Mouse (Mus musculus) naive thymus-derived CD4-positive, alpha-beta T cell, adult 2 months (primary cell): Measurements from ENCODE around the gene Gm12184.
"Not testable (repeated sequence)": the region's sequence is repeated elsewhere in the genome, so short reads cannot be mapped to it uniquely, and the experiment has no call there.

Experiments
- DNase-seq: peaks from one replicate; pipeline ENCODE4 v3.0.0-alpha.2; 2011; ENCODE audit warnings: low read depth

Gene Gm12184

DNA sequence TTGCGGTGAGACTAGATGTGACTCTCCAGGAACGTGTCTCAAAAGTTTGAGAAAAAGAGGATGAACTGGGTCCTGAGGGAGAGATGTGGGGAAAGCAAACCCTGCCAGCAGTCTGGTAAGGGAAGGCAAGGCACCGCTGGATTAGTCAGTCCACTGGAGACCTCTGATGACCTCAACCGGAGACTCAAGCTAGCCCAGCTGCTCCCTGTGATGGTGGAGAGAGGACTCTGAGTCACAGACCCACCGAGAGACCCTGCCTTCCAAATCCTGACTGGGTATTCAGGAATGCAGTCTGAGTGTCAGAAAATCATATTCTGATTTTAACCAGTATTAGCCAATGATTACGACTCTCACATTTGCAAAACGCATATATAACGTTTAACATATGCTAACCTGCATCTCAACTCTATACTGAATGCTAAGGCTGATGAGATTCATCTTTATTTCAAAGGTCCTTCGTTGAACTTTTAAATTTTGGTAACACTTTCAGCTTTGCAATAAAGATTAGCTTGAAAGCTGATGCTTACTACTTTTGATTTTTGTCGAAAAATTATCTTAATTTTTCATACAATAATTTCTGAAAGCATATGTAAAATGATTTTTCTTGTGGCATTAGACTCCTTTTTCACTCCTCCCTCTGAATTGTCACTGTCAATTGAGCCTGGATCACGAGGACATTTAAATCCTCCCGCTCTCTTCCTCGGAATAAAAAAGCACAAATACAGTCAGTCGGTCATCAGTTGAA is 3.5 kb downstream of the Gm12184 start:
- DNase-seq: no peak

GRCm38 (mm10) chr11:48821299-48821698 is 5.2 kb downstream of the Gm12184 start:
- DNase-seq: not testable (repeated sequence)

- no peak for DNase-seq
Observed at GRCm38 (mm10) chr11:48820308-48820674, 6.2 kb downstream of the Gm12184 start.

DNA sequence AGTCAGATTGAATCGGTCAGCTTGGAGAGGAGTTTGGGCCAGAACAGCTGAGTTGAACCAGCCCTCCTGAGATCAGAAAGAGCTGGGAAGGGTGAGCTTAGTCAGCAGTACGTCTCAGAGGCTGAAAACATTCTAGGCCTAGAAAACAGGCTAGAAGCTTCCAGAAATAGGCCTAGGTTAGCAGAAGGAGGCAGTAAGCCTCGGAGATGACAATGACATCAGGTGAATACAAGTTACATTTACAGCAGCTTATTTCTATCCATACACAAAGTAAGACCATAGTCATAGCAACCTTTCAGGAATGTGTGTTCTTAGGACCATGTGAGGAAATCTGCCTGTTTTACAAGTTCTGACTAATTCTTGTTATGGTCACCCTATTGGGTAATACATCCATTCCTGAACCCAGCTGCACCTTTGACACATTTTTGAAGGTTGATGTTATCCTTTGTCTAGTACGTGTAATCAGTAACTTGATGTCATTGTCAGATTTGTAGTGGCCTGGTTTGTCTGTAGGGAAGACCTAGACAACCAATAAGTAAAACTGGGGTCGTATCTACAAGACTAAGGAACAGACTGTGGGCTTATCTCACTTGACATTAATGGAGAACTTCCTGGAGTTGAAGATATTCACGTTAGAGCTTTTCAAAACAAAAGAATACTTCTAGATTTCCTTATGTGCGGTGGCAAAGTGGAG is 6.7 kb downstream of the Gm12184 start:
- no peak for DNase-seq

DNA sequence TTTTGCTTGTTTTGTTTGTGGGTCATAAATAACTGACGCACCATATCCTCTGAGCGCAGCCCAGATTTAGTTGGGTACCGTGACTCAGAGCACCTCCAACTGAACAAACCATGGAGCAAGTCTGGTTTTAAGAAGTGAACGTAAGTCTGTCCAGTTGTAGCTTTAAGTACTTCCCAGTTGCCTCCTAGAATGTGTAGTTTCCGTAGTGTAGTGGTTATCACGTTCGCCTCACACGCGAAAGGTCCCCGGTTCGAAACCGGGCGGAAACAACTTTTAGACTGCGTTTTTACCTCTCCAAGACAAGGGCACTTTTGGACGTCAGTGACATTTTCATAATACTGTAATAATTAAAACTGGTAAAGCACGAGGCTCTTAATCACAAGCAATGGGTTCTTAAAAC is 8.1 kb downstream of the Gm12184 start:
- DNase-seq: peak; percentile 99

DNA sequence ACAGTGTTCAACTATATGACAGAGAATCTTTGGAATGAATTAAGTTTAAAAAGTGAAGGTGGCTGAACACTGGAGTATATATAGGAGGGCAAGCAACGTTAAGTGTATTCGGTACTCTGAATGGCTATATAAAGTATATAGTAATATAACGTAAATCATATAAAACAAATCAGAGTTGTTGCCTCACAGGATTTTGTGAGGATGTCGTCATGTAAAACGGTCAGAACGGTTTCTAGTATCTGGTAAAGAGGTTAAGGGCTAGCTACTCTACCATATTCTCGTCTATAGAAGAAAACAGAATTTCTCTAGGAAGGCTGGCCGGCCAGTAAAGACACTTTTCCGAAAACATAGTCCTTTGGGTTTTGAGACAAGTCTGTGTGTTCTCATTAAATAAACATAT is 8.7 kb downstream of the Gm12184 start:
- DNase-seq: no peak

- DNase-seq: peak; percentile 99
Observed at GRCm38 (mm10) chr11:48816800-48817665, 9.4 kb downstream of the Gm12184 start, which contains the start of gene Trim41. Gene Trim41, minus strand, starts transcription at chr11:48817353.

DNA sequence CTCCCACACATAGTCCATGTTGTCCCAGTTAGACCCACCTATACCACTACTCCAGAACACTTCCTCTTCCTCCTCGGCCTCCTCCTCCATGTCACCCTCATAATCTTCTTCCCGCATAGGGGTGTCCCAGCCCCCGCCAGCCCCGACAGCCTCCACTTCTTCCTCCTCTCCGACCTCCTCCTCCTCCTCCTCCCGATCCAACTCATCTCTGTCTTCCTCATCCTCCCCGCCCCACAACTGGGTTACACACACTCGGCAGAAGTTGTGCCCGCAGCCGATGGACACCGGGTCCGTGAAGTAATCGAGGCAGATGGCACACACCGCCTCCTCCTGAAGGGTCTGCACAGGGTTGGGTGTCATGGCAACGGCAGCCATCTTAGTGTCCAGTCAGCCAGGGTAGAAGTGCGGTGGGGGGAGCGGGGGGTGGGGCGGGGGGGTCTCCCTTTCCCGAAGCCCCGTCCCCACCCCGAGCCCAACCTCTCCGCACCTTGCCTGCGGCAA is 10.1 kb downstream of the Gm12184 start:
- peak; percentile 44 for DNase-seq

DNA sequence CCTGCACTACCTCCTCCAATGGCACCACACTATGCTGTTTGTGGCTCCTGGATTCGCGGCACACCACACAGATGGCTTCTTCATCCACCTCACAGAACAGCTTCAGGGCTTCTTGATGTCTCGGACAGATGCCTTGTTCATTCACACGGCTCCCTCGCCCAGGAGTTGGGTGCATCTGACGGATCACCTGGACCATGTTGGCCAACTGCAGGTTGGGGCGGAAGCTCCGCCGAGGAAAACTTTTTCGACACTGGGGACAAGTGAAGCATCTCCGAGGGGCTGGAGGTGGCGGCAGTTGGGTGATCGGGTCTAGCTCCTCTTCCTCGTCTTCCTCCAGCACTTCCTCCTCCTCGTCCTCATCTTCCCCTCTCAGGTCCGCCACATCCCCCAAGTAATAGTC is 10.6 kb downstream of the Gm12184 start:
- no peak for DNase-seq

DNA sequence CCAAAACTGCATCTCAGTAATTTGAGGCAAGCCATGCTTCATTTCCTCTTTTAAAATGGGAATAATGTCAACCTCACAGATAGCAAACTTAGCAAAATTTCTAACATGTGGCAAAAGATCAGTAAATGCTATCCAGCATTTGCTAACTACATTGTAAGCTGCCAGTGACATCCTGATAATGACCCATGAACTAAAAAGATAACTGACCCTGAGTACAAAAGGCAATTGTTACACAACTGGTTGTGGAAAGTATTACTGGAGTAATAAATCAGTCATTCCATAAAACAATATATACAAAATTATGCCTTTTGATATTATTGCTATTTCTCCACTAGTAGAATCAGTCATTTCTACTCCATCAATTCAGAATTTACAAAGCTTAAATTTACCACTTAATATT is 12.7 kb downstream of the Gm12184 start:
- DNase-seq: no peak

- DNase-seq: no peak
Observed at GRCm38 (mm10) chr11:48810142-48810541, 16.3 kb downstream of the Gm12184 start.

DNA sequence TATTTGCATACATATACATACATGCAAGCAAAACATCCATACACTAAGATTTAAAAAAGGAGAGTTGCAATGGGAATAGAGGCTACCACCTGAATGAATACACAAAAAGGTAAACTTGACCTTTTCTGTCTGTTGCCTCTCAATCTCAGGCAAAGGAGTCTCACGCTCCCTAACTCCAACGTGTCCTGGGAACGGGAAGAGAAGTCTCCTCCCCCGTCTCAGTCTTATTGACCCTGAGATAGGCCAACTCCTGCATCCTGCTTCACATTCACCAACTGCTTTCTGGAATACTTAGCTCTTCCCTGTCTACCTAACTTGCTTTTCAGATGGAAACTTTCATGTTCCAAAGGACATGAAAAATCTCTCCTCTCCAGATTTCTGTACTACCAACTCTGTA is 17.0 kb downstream of the Gm12184 start:
- no peak for DNase-seq

- DNase-seq: no peak
Observed at GRCm38 (mm10) chr11:48808737-48809433, 17.6 kb downstream of the Gm12184 start.

DNA sequence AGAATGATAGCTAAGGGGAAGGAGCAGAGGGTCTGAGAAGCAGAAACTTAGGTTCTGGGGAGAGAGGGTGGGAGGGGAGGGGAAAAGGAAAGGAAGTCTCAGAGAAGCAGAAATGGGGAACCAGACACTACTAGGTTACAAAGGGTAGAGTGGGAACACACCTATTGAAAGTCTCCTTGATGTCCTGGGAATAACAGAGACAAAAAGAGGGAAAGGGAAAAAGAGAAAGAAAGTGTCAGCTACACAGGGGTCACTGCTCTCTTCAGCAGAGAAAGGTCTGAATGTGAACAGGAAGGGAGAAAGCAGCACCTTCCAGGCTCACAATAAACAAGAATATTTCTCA is 18.2 kb downstream of the Gm12184 start:
- no peak for DNase-seq

DNA sequence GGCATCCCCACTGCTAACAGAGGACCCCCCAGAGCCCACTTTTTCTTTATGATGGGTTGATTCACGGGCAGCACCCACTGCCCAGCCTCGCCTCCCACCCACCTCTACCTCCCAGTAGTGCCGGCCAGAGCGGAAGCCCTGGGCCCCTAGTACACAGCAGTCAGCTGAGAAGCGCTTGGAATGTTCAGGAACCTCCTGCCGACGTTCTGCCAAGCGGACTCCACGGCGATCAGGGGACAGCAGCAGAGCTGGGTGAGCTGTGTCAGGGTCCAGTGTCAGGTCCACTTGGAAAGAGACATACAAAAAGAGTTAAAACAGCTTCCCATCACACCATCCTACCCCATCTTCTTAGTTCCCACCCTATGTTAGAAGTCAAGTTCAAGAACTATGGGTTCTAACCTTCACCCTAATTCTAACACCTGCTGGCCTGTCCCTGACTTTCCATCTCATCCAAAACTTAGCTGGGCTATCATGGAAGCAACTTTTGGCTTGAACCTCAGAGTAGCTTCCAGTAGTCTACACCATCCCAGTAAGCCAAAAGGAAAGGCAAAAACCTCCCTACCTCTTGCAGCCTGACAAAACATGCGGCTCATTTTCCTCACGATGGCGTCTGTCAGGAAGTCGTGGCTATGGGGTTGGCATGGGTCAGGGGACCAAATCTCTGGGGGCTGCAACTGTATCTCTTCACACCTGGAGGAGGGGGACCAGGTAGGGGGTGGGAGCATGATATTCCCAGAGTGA is 18.7 kb downstream of the Gm12184 start:
- DNase-seq: no peak

GRCm38 (mm10) chr11:48806856-48807562 is 19.4 kb downstream of the Gm12184 start:
- no peak for DNase-seq

DNA sequence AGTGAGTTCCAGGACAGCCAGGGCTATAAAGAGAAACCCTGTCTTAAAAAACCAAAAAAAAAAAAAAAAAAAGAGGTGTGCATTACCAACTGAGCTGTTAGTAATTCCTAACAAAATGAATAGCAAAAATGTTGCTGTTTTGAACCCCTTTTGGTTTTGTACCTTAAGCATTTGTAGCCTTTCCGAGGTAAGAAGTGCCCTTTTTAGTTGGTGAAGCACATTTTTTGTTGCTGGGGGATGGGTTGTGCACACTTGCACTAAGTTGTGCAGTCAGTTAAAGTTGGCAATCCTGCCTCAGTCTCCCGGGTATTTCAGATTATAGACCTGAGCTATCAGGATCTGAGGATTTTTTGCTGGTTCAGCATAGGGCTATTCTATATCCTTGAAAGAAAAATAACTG is 21.5 kb downstream of the Gm12184 start:
- no peak for DNase-seq

DNA sequence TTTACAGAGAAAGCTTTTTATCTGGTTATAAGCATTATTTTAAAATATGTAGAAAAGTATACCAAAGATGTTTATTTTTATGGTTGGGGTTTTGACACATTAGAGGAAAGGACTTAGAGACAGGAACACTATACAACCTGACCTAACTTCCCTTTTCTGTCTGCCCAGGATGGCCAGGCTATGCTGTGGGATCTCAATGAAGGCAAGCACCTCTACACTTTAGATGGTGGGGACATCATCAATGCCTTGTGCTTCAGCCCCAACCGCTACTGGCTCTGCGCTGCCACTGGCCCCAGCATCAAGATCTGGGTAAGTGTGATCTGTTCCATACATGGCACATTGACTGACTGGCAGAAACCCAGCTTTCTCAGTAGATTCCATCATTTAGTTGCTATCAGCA is 22.5 kb downstream of the Gm12184 start:
- no peak for DNase-seq

- no peak for DNase-seq
Observed at GRCm38 (mm10) chr11:48801831-48802772, 24.4 kb downstream of the Gm12184 start.
